ENCODE assay signal across 17 mouse cellular contexts in genomic region chr11:3733933-3734636, GRCm38 (mm10).
DNase-seq lines count a peak whose midpoint lies in the region; ATAC-seq and TF ChIP-seq lines count a peak whose summit lies in the region.
"Had no signal": no experiment of that assay in that cellular context is flagged by ENCODE, and none has a peak within 500 bp of the region (broad histone marks: within the 10 kb centered on the region; RNA-seq: fewer than 3 reads in every experiment).

No protein-coding gene starts in this region.

- H3K4me1 ChIP-seq in cerebellum, adult 2 months (ENCODE audit: control insufficient read depth, insufficient read depth, low read length) = peaks cover 42% of the 10 kb centered on the region
- H3K4me1 ChIP-seq in forebrain, embryonic 16.5 days (replicated peaks; ENCODE audit: control insufficient read depth, insufficient read depth, low read length) = peaks cover 9% of the 10 kb centered on the region
- peaks cover 19% of the 10 kb centered on the region for H3K4me1 ChIP-seq in midbrain, embryonic 15.5 days
- H3K4me1 ChIP-seq: liver, embryonic 12.5 days; lung, embryonic 15.5 days had no signal

- H3K4me3 ChIP-seq in cerebellum, adult 2 months (replicated peaks; ENCODE audit: insufficient read depth, low read depth, low read length) = no peak overlapping the region
- H3K4me3 ChIP-seq in layer of hippocampus, adult 2 months = no peak overlapping the region
- no peak overlapping the region for H3K4me3 ChIP-seq in forebrain, embryonic 16.5 days (replicated peaks; ENCODE audit: low read length)
- H3K4me3 ChIP-seq in midbrain, embryonic 15.5 days = no peak overlapping the region
- H3K4me3 ChIP-seq: liver, embryonic 12.5 days; lung, embryonic 15.5 days had no signal

- no peaks in the 10 kb centered on the region for H3K36me3 ChIP-seq in forebrain, embryonic 16.5 days (ENCODE audit: control insufficient read depth, insufficient read depth)
- H3K36me3 ChIP-seq in midbrain, embryonic 15.5 days (replicated peaks) = no peaks in the 10 kb centered on the region
- H3K36me3 ChIP-seq: G1E; liver, embryonic 12.5 days; lung, embryonic 15.5 days had no signal

- TF ChIP-seq CTCF in cerebellum, adult 2 months (IDR thresholded peaks at IDR 0.05; ENCODE audit: borderline replicate concordance, insufficient read depth, low read depth, low read length) = no peak
- TF ChIP-seq CTCF in layer of hippocampus, adult 2 months (conservative IDR thresholded peaks at IDR 0.05) = no peak

- ATAC-seq in forebrain, embryonic 16.5 days = peak; percentile 54; the same call in 1 of the 2 replicates
- ATAC-seq in midbrain, embryonic 15.5 days (replicated peaks) = peak; percentile 79
- ATAC-seq: CD4-positive, CD25-positive, alpha-beta regulatory T cell, adult 4 months; inflammation-experienced regulatory T-cells, adult 6 months; liver, embryonic 12.5 days had no signal

- peak overlapping the region; percentile 46; the same call in 1 of the 2 replicates for H3K27ac ChIP-seq in cerebellum, adult 2 months (ENCODE audit: insufficient read depth, low read length)
- 0 out of 2 replicates have a peak overlapping the region, but pooled peaks have one; percentile 7 for H3K27ac ChIP-seq in layer of hippocampus, adult 2 months
- peak overlapping the region; percentile 79 for H3K27ac ChIP-seq in forebrain, embryonic 16.5 days (ENCODE audit: low read length)
- H3K27ac ChIP-seq in midbrain, embryonic 15.5 days = peak overlapping the region; percentile 90
- H3K27ac ChIP-seq: liver, embryonic 12.5 days; lung, embryonic 15.5 days had no signal

- no peak overlapping the region; the same call in 1 of the 2 replicates for H3K4me2 ChIP-seq in forebrain, embryonic 16.5 days (ENCODE audit: low read length)
- peak overlapping the region; percentile 37 for H3K4me2 ChIP-seq in midbrain, embryonic 15.5 days
- H3K4me2 ChIP-seq: liver, embryonic 12.5 days; lung, embryonic 15.5 days had no signal

- no peaks in the 10 kb centered on the region for H3K27me3 ChIP-seq in cerebellum, adult 2 months (ENCODE audit: control insufficient read depth, insufficient read depth, low read length)
- no peaks in the 10 kb centered on the region for H3K27me3 ChIP-seq in forebrain, embryonic 16.5 days (replicated peaks; ENCODE audit: control insufficient read depth, insufficient read depth, low read length)
- no peaks in the 10 kb centered on the region for H3K27me3 ChIP-seq in midbrain, embryonic 15.5 days (replicated peaks)
- H3K27me3 ChIP-seq: liver, embryonic 12.5 days; lung, embryonic 15.5 days had no signal

- no peaks in the 10 kb centered on the region for H3K9me3 ChIP-seq in forebrain, embryonic 16.5 days (ENCODE audit: control insufficient read depth, low read length)
- H3K9me3 ChIP-seq in midbrain, embryonic 15.5 days = no peaks in the 10 kb centered on the region
- H3K9me3 ChIP-seq: G1E; liver, embryonic 12.5 days; lung, embryonic 15.5 days had no signal

- WGBS in cerebellum, adult 2 months = 61% methylated on average over 14 of the region's 14 CpGs
- WGBS in forebrain, embryonic 16.5 days = 63% methylated on average over 14 of the region's 14 CpGs
- WGBS in midbrain, embryonic 15.5 days = 54% methylated on average over 14 of the region's 14 CpGs

- no peak overlapping the region for H3K9ac ChIP-seq in forebrain, embryonic 16.5 days (replicated peaks; ENCODE audit: low read depth, low read length)
- H3K9ac ChIP-seq in midbrain, embryonic 15.5 days = peak overlapping the region; percentile 11; the same call in 1 of the 2 replicates
- H3K9ac ChIP-seq: liver, embryonic 12.5 days; lung, embryonic 15.5 days had no signal

- DNase-seq in cerebellum, adult 2 months = no peak
- DNase-seq in cerebellum, adult 11 months = no peak
- DNase-seq in layer of hippocampus, adult 2 months (ENCODE audit: low spot score in 2 of 2) = no peak
- no peak for DNase-seq in layer of hippocampus, adult 18-20 months (ENCODE audit: low spot score in 2 of 2)
- DNase-seq in spleen, postnatal 36 days (ENCODE audit: low spot score in 2 of 2) = no peak
- DNase-seq in adrenal gland, postnatal 36 days = no peak
- DNase-seq: cerebellum, adult 8-10 months; gastrocnemius, postnatal 14 days; right cerebral cortex, adult 18-20 months; thymus, adult 2 months had no signal

- TF ChIP-seq POLR2A in cerebellum, adult 2 months (IDR thresholded peaks at IDR 0.05; ENCODE audit: borderline replicate concordance, insufficient read depth, low read length) = no peak

Comparison
In these comparisons a context has a peak if more than half of its experiments do, and no peak if none do; other contexts are left out.
1. H3K27ac ChIP-seq: peak in every context shown above with its lines; median percentile 90 in midbrain, embryonic 15.5 days; 79 in forebrain, embryonic 16.5 days; 46 in cerebellum, adult 2 months; 7 in layer of hippocampus, adult 2 months.